Mouse (Mus musculus) heart, embryonic 13.5 days (tissue): Measurements from ENCODE around the gene Xylt2. TPM values are rescaled to one million over a fixed set of nuclear protein-coding genes. Genes with fewer than 3 reads are reported as not detected.
A peak's percentile ranks its signal among the peaks of the same experiment; 100 is the strongest.

Experiments
- ATAC-seq: fragments of 200-750 bp; cut with Nextera tagmentation; 2 replicates; pipeline ENCODE4 v1.8.0; 2017; ENCODE audit warnings: moderate TSS enrichment; ENCODE audit not compliant: insufficient number of reproducible peaks, low FRiP score, low TSS enrichment; ENCODE audit errors: extremely low read depth
- H3K27ac ChIP-seq: fragments of 300-500 bp; sonication (generic); replicated peaks from 2 replicates; pipeline ENCODE4 v1.5.1; 2015; ENCODE audit warnings: moderate library complexity, mild to moderate bottlenecking, inconsistent platforms
- H3K27me3 ChIP-seq: fragments of 300-500 bp; sonication (generic); replicated peaks from 2 replicates; pipeline ENCODE4 v1.6.1; 2015; ENCODE audit warnings: mild to moderate bottlenecking, inconsistent platforms
- H3K36me3 ChIP-seq: fragments of 300-500 bp; sonication (generic); 2 replicates; pipeline ENCODE4 v1.6.1; 2015; ENCODE audit warnings: mild to moderate bottlenecking, inconsistent platforms
- H3K4me1 ChIP-seq: fragments of 300-500 bp; sonication (generic); 2 replicates; pipeline ENCODE4 v1.6.1; 2015; ENCODE audit warnings: inconsistent platforms
- H3K4me2 ChIP-seq: fragments of 300-500 bp; sonication (generic); 2 replicates; pipeline ENCODE4 v1.6.1; 2015; ENCODE audit warnings: inconsistent platforms, mild to moderate bottlenecking, moderate library complexity
- H3K4me3 ChIP-seq: fragments of 300-500 bp; sonication (generic); 2 replicates; pipeline ENCODE4 v1.5.1; 2015; ENCODE audit warnings: moderate library complexity, mild to moderate bottlenecking, inconsistent platforms
- H3K9ac ChIP-seq: fragments of 300-500 bp; sonication (generic); 2 replicates; pipeline ENCODE4 v1.6.1; 2015; ENCODE audit warnings: inconsistent platforms, mild to moderate bottlenecking, moderate library complexity
- H3K9me3 ChIP-seq: fragments of 300-500 bp; sonication (generic); 2 replicates; pipeline ENCODE4 v1.6.1; 2016; ENCODE audit warnings: inconsistent platforms
- WGBS: fragments of 180-500 bp; shearing (Covaris S2); methylation state at CpG from one replicate; pipeline ENCODE4 v1.1.7; 2015; ENCODE audit warnings: mixed read lengths; 5-methylcytosine and 5-hydroxymethylcytosine counted together
- polyA plus RNA-seq: library from polyadenylated mRNA; unstranded; fragments of >200 nt; fragmentation: Nextera tagmentation; extraction: Ambion mirVana; gene quantifications from 2 replicates; pipeline ENCODE4 v1.2.1, GENCODE M21; 2015

Xylt2 gene
- polyA plus RNA-seq, 1 experiment from 2014 or later: 11.7 TPM

DNA sequence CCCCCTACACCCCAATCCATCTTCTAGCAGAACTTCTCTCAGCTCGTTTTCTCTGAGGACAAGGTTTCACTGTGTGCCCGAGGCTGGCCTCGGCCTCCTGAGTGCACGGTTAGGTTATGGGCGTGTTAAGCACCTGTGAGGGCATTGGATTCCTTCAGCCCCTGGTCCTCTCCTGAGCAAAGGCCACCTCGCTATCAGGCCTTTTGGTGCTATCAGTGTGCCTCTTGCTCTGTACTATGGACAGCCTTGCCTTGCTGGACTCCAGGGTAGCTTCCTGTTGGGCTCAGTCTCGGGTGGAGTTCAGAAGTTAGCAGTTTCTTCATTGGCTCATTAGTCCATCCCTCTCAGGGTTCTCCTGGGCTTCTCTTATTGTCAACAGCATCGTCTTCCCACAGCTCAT, 44.3 kb downstream of the Xylt2 start:
- Histone ChIP-seq H3K4me3 (no peak overlapping the region), H3K4me1 (peaks cover 13% of the 10 kb centered on the region), H3K27me3 (no peaks in the 10 kb centered on the region), H3K9me3 (no peaks in the 10 kb centered on the region), H3K27ac (no peak overlapping the region), H3K9ac (no peak overlapping the region), H3K4me2 (no peak overlapping the region), H3K36me3 (peaks cover 63% of the 10 kb centered on the region)
- 84% methylated on average over 8 of the region's 8 CpGs for WGBS
- ATAC-seq: no peak

DNA sequence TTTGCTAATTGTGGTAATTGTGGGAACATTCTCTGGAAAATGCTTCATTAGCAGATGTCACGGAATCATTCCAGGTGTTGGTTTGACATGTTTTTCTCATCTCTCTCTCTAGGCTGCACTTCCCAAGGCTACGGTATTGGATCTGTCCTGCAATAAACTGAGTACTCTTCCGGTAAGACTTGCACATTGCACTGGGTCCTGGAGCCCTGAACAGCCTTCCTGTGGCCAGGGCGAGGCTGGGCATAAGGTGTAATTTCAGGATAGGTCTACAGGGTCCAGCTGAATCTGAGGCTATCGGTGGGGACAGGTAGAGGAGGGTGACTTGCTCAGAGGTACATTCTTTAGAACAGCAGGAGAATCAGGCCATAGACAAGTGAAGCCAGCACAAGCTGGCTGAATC, 45.3 kb downstream of the Xylt2 start:
- Histone ChIP-seq H3K4me1 (peaks cover 13% of the 10 kb centered on the region), H3K36me3 (peaks cover 53% of the 10 kb centered on the region), H3K27me3 (no peaks in the 10 kb centered on the region), H3K4me2 (no peak overlapping the region), H3K4me3 (no peak overlapping the region), H3K9me3 (no peaks in the 10 kb centered on the region), H3K9ac (no peak overlapping the region), H3K27ac (no peak overlapping the region)
- ATAC-seq: no peak
- WGBS: 93% methylated on average over 5 of the region's 5 CpGs

DNA sequence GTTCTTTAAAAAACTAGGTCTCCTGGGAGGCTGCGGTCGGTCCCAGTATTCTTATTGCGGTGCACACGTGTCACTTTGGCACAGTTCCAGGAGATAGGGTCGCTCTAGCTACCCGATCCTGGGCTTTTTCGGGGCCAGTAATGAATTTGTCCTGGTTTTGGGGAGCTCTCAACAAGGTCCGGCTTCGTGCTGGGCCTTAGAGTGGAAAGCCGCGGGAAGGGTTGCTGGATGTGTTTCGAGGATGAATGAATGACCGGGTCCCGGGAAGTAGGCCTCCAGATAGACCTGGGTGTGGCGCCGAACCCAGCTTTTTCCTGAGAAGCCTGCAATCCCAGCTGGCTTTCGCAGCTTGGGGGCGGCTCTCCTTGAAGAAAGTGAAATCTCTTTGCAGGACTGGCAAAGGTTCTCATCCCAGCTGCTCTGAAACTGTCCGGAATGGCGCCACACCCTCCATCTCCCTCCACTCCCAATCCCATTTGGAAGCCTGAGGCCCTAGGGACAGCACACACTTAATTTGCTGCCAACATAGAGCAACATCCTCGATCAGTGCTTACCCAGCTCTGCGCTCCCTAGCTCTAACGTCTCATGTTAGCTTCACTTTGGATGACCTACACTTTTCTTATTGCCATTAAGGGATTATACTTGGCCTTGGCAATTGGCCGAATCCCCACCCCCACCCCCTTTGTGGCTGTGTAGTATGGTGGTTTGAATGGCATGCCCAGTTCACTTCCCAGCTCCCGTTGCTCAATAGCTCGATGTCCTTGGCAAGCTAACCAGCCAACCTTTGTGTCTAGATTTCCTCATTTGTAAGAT, 46.9 kb downstream of the Xylt2 start:
- 0 out of 2 replicates have a peak, but pooled peaks have one; percentile 15 for ATAC-seq
- Histone ChIP-seq H3K27me3 (no peaks in the 10 kb centered on the region), H3K9me3 (no peaks in the 10 kb centered on the region), H3K9ac (peak overlapping the region; percentile 88), H3K4me1 (peaks cover 13% of the 10 kb centered on the region), H3K4me3 (peak overlapping the region; percentile 73), H3K4me2 (peak overlapping the region; percentile 91), H3K27ac (peak overlapping the region; percentile 58), H3K36me3 (peaks cover 37% of the 10 kb centered on the region)
- WGBS: 13% methylated on average over 26 of the region's 26 CpGs

DNA sequence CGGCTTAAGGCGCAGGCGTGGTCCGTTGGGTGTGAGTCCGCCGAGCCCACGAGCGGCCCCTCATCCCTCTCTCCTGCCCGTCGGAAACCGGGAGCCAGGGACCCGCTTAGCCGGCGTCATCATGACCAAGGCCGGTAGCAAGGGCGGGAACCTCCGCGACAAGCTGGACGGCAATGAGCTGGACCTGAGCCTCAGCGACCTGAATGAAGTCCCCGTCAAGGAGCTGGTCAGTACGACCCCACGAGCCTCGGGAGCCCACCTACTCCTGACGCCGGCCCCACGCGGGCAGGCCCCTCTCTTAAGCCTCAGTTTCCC, 47.5 kb downstream of the Xylt2 start:
- Histone ChIP-seq H3K9me3 (no peaks in the 10 kb centered on the region), H3K9ac (peak overlapping the region; percentile 88), H3K4me2 (peak overlapping the region; percentile 91), H3K4me1 (peaks cover 13% of the 10 kb centered on the region), H3K27me3 (no peaks in the 10 kb centered on the region), H3K36me3 (peaks cover 32% of the 10 kb centered on the region), H3K27ac (peak overlapping the region; percentile 58), H3K4me3 (peak overlapping the region; percentile 73)
- ATAC-seq: peak; percentile 61; the same call in 1 of the 2 replicates
- WGBS: 0% methylated on average over 28 of the region's 28 CpGs

DNA sequence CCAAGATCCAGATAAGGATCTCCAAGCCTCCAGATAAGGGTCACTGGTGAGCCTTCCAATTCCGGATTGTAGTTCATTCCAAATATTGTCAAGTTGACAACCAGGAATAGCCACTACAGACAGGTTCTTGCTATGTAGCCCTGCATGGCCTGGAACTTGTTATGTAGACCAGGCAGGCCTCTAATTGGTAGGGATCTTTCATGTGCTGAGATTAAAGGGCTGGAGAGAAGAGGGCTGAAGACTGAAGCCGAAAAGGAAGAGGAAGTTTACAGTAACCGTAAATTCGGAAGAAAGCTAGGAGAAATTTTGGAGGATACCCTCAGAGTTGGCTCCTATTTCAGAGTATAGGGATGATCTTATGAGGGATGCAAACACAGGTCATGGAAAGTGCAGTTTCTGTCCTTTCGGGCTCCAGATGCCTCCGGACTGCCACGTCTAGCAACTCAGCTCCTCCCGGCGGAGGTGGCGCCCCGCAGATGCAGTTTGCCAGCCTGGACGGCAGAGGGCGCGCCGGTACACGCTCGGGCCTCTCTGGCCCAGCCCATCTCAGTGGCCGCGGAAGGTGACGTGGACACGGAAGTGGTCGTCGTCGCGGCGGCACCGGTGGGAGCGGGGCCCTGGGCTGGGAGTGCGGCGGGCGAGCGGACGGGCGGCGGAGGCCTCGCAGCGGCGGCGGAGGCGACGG, 48.0 kb downstream of the Xylt2 start, which contains the start of gene Lrrc59:
Gene Lrrc59, plus strand, starts transcription at position 569 of the 685 bp plus-strand sequence.
- Histone ChIP-seq H3K9ac (peak within 1 kb of the TSS; percentile 88), H3K27me3 (no peaks in the 10 kb centered on the region), H3K4me2 (peak within 1 kb of the TSS; percentile 91), H3K4me3 (peak within 1 kb of the TSS; percentile 73), H3K4me1 (peaks cover 13% of the 10 kb centered on the region), H3K9me3 (no peaks in the 10 kb centered on the region), H3K27ac (peak within 1 kb of the TSS; percentile 58), H3K36me3 (peaks cover 27% of the 10 kb centered on the region)
- ATAC-seq: peak; percentile 99
- 3% methylated on average over 40 of the region's 41 CpGs for WGBS

DNA sequence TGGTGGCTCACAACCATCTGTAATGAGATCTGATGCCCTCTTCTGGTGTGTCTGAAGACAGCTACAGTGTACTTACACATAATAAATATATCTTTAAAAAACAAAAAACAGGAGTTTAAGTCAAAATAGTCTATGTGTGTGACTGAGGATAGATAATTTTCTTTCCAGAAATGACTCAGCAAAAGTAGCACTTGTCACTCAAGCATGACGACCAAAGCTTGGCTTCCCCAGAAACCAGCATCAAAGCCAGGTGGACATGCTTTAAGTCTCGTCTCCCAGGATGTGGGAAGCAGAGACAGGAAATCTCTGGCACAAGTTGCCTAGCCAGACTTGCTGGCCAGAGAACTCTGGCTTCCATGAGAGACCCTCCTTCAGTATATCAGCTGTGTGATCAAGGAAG, 55.2 kb downstream of the Xylt2 start:
- no peak for ATAC-seq
- H3K9ac ChIP-seq: no peak overlapping the region
- 67% methylated on average over 2 of the region's 2 CpGs for WGBS

DNA sequence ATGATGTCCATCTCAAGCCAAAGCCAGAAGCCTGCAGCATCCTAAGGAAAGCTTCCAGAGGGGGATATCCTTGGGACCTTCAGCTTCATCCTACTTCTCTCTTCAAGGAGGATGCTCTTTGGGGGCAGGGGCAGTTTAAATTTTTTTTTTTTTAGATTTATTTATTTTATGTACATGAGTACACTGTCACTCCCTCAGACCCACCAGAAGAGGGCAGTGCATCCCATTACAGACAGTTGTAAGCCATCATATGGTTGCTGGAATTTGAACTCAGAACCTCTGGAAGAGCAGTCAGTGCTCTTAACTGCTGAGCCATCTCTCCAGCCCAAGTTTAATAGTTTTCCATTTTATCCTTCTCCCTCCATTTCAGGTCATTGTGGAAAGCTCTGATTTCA, 55.9 kb downstream of the Xylt2 start:
- Histone ChIP-seq H3K4me3 (no peak overlapping the region), H3K9ac (no peak overlapping the region), H3K4me2 (no peak overlapping the region), H3K27ac (no peak overlapping the region), H3K4me1 (no peaks in the 10 kb centered on the region), H3K27me3 (0 out of 2 replicates have a peak, but pooled peaks cover under 1% of the 10 kb centered on the region), H3K9me3 (0 out of 2 replicates have a peak, but pooled peaks cover 4% of the 10 kb centered on the region), H3K36me3 (no peaks in the 10 kb centered on the region)
- no peak for ATAC-seq

More for the DNA sequence above, 55.2 kb downstream of the Xylt2 start:
- no peaks in the 10 kb centered on the region for H3K9me3 ChIP-seq
- no peaks in the 10 kb centered on the region for H3K27me3 ChIP-seq
- no peak overlapping the region for H3K4me3 ChIP-seq
- no peak overlapping the region for H3K4me2 ChIP-seq
- H3K4me1 ChIP-seq: no peaks in the 10 kb centered on the region
- H3K36me3 ChIP-seq: no peaks in the 10 kb centered on the region
- H3K27ac ChIP-seq: no peak overlapping the region

DNA sequence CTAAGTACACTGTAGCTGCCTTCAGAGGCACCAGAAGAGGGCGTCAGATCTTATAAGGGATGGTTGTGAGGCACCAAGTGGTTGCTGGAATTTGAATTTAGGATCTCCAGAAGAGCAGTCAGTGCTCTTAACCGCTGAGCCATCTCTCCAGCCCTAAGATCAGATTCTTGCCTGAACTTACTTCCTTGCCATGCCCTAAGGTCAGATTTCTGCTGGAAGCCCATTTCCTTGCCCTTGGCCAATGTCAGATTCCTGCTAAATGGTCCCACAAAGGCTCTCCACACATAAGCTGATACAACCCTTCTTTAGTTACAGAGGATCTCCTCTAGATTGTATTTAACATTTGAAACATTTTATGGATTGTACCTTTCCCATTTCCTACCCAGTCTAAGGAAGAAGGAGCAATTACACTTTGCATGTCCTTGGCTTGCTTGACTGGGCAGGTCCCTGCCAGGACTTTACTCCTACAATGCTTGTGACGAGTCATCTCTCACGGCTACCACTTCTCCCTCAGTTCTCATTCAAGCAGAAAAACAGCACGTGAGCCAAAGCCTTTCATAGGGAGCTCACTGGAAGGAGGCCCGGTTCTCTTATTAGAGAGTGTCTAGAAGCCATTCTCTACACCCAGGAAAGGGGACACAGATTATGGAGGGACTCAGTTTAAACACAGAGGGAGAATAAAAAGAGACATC, 56.4 kb downstream of the Xylt2 start:
- no peaks in the 10 kb centered on the region for H3K36me3 ChIP-seq
- H3K4me3 ChIP-seq: no peak overlapping the region
- 0 out of 2 replicates have a peak, but pooled peaks cover 4% of the 10 kb centered on the region for H3K9me3 ChIP-seq
- WGBS: 57% methylated on average over 6 of the region's 6 CpGs
- peaks cover 6% of the 10 kb centered on the region for H3K27me3 ChIP-seq
- no peak overlapping the region for H3K27ac ChIP-seq
- no peak overlapping the region for H3K9ac ChIP-seq
- no peaks in the 10 kb centered on the region for H3K4me1 ChIP-seq
- no peak for ATAC-seq
- H3K4me2 ChIP-seq: no peak overlapping the region

DNA sequence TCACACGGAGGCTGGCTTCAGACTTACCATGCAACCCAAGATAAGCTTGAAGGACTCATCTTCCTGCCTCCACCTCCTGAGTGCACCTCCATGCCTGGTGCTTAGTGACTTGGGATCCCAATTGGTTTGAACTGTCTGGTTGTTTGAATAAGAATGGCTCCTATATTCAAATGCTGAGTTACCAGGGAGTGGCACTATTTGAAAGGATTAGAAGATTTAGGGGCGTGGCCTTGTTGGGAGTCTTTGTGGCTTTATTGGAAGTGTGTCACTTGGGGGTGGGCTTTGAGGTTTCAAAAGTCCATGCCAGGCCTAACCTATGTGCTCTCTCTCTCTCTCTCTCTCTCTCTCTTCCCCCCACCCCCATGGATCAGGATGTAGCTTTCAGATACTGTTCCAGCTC, 59.7 kb downstream of the Xylt2 start:
- Histone ChIP-seq H3K27ac (no peak overlapping the region), H3K4me1 (no peaks in the 10 kb centered on the region), H3K9ac (no peak overlapping the region), H3K4me3 (no peak overlapping the region), H3K4me2 (no peak overlapping the region), H3K9me3 (0 out of 2 replicates have a peak, but pooled peaks cover 4% of the 10 kb centered on the region), H3K36me3 (no peaks in the 10 kb centered on the region), H3K27me3 (peaks cover 17% of the 10 kb centered on the region)
- no peak for ATAC-seq
- 81% methylated on average over 2 of the region's 2 CpGs for WGBS

DNA sequence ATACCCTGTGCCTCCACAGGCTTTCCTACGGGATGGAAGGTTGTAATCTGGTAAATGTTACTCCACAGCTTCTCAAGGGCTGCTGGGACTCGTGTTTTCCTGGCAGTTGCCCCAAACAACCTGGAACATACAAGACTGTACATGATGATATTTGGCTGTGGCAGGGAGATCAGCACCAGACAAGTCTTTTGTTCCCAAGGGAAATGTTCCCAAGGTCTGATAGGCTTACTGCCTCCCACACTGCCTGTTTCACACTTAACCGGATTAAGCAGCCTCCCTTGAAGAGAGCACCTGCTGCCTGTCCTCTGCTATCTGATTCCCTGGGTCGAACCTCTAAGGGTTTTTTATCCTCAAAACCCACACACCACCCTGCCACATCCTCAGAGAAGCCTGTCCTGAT, 61.8 kb downstream of the Xylt2 start:
- Histone ChIP-seq H3K4me3 (no peak overlapping the region), H3K4me2 (no peak overlapping the region), H3K27ac (no peak overlapping the region), H3K9ac (no peak overlapping the region), H3K9me3 (0 out of 2 replicates have a peak, but pooled peaks cover 4% of the 10 kb centered on the region), H3K27me3 (peaks cover 17% of the 10 kb centered on the region), H3K4me1 (no peaks in the 10 kb centered on the region), H3K36me3 (no peaks in the 10 kb centered on the region)
- ATAC-seq: no peak
- 17% methylated on average over 4 of the region's 4 CpGs for WGBS

DNA sequence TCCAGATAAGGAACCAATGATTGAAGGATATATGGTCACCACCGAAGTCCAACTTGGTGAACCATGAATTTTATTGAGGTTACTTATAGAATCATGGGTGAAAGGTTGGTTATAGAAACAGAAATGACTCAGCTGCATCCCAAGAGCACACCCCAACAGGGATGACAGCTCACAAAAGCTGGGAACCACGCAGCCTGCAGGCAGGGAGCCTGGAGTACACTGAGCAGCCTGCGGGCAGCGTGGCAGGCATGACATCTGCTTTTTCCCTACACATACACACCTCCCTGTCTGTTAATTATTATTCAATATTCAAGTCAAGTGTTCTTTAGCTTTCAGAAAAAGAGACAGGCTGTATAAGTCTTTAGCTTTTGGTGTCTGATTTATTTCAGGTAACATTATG, 62.7 kb downstream of the Xylt2 start:
- Histone ChIP-seq H3K27ac (no peak overlapping the region), H3K9ac (no peak overlapping the region), H3K9me3 (0 out of 2 replicates have a peak, but pooled peaks cover 4% of the 10 kb centered on the region), H3K36me3 (no peaks in the 10 kb centered on the region), H3K4me2 (no peak overlapping the region), H3K4me3 (no peak overlapping the region), H3K27me3 (peaks cover 17% of the 10 kb centered on the region), H3K4me1 (no peaks in the 10 kb centered on the region)
- WGBS: 67% methylated on average over 4 of the region's 4 CpGs
- ATAC-seq: no peak
